Mouse (Mus musculus) cerebellum, postnatal 36 days (tissue): ENCODE measurements at regions not wholly inside any gene's neighbourhood (a gene's known extent, or its start where the extent isn't known, plus 50 kb on each side); places are given as distances from the start of the nearest gene placed in this dataset.

Experiments used
- DNase-seq, 2 experiments: peaks; one replicate each; pipeline ENCODE4 v3.0.0; 2021 to 2022; ENCODE audit warnings: mixed read lengths in 2 of 2

DNA sequence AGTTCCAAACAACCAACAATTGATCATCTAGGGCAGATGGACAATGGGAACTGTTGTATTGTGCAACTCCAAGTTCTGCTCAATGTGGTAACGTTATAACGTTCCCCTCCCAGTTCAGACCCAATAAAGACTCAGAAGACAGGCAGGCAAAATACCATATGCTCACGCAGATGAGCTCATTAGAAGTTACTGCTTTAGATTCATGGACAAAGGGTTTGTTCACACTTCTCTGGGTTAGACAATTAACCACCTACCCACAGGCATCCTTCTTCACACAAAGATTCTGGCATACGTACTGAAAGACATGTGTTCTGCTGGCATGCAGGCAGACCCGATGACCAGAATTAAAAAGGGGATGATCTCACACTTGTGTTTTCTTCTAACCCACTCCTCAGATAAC is 130.0 kb downstream of the Polr2m start:
- DNase-seq, result no peak
